Mouse (Mus musculus): ENCODE data around the gene Creb3l4. TPM values are rescaled to one million over a fixed set of nuclear protein-coding genes. Genes with fewer than 3 reads are reported as not detected.

Gene Creb3l4
- total and polyA plus RNA-seq, 3 experiments: 0.14 to 0.55 (median 0.16) TPM

- peak; percentile 87 to 92 for DNase-seq
- whole genome bisulfite sequencing: under 1% methylated on average over 42 of the region's 42 CpGs
- H3K36me3 ChIP-seq (ENCODE audit: control insufficient read depth, insufficient read depth, low read length): peaks cover 25% of the 10 kb centered on the region
- TF ChIP-seq POLR2A (IDR thresholded peaks at IDR 0.05; ENCODE audit: insufficient read depth, low read depth, low read length): peak; percentile 100
- no peak for TF ChIP-seq CTCF (IDR thresholded peaks at IDR 0.05)
- peak; percentile 91 for TF ChIP-seq EP300 (IDR thresholded peaks at IDR 0.05; ENCODE audit: insufficient read depth, low read depth, low read length)
- H3K79me2 ChIP-seq (replicated peaks; ENCODE audit: control insufficient read depth, insufficient read depth, low read length): peaks cover 2% of the 10 kb centered on the region; the same call in 1 of the 2 replicates
- H3K27ac ChIP-seq: peak within 1 kb of the TSS; percentile 96
- H3K4me1 ChIP-seq (ENCODE audit: control insufficient read depth, insufficient read depth, low read length): peaks cover 8% of the 10 kb centered on the region
- H3K9ac ChIP-seq (ENCODE audit: low read depth, low read length): peak within 1 kb of the TSS; percentile 80
- H3K4me3 ChIP-seq: peak within 1 kb of the TSS; percentile 98
- intact Hi-C loops (cut with DNase I): loop anchor here (5.0 kb wide), 1 partner anchor 54 kb away; the partner anchor contains the start of gene Dennd4b
- no peaks in the 10 kb centered on the region for H3K27me3 ChIP-seq (ENCODE audit: control insufficient read depth, insufficient read depth, low read length)
These were observed 29.9 kb downstream of the Creb3l4 start, which contains the start of the genes Rps27 and Rab13 for GRCm38 (mm10) chr3:90213377-90213866. Gene Rps27, minus strand, starts transcription at chr3:90213651. Gene Rab13, plus strand, starts transcription at chr3:90213695.

GRCm38 (mm10) chr3:90212723-90213122 is 30.6 kb downstream of the Creb3l4 start:
- TF ChIP-seq CTCF (IDR thresholded peaks at IDR 0.05) (no peak), POLR2A (IDR thresholded peaks at IDR 0.05; ENCODE audit: insufficient read depth, low read depth, low read length) (no peak), EP300 (IDR thresholded peaks at IDR 0.05; ENCODE audit: insufficient read depth, low read depth, low read length) (no peak)
- peaks cover 25% of the 10 kb centered on the region for H3K36me3 ChIP-seq (ENCODE audit: control insufficient read depth, insufficient read depth, low read length)
- no peaks in the 10 kb centered on the region for H3K27me3 ChIP-seq (ENCODE audit: control insufficient read depth, insufficient read depth, low read length)
- H3K9ac ChIP-seq (ENCODE audit: low read depth, low read length): peak overlapping the region; percentile 22
- H3K27ac ChIP-seq: peak overlapping the region; percentile 96
- peaks cover 8% of the 10 kb centered on the region for H3K4me1 ChIP-seq (ENCODE audit: control insufficient read depth, insufficient read depth, low read length)
- intact Hi-C loops (cut with DNase I): loop anchor here (5.0 kb wide), 1 partner anchor 55 kb away; the partner anchor contains the start of gene Dennd4b
- peaks cover 2% of the 10 kb centered on the region; the same call in 1 of the 2 replicates for H3K79me2 ChIP-seq (replicated peaks; ENCODE audit: control insufficient read depth, insufficient read depth, low read length)
- 7% methylated on average over 5 of the region's 5 CpGs for WGBS
- peak overlapping the region; percentile 98 for H3K4me3 ChIP-seq
- no peak for DNase-seq

- peak overlapping the region; percentile 98 for H3K4me3 ChIP-seq
- intact Hi-C loops (cut with DNase I): loop anchor here (5.0 kb wide), 1 partner anchor 56 kb away; the partner anchor contains the start of gene Dennd4b
- peaks cover 25% of the 10 kb centered on the region for H3K36me3 ChIP-seq (ENCODE audit: control insufficient read depth, insufficient read depth, low read length)
- TF ChIP-seq EP300 (IDR thresholded peaks at IDR 0.05; ENCODE audit: insufficient read depth, low read depth, low read length) (no peak), CTCF (IDR thresholded peaks at IDR 0.05) (no peak), POLR2A (IDR thresholded peaks at IDR 0.05; ENCODE audit: insufficient read depth, low read depth, low read length) (no peak)
- H3K79me2 ChIP-seq (replicated peaks; ENCODE audit: control insufficient read depth, insufficient read depth, low read length): peaks cover 2% of the 10 kb centered on the region; the same call in 1 of the 2 replicates
- peaks cover 8% of the 10 kb centered on the region for H3K4me1 ChIP-seq (ENCODE audit: control insufficient read depth, insufficient read depth, low read length)
- peak overlapping the region; percentile 34; the same call in 1 of the 2 replicates for H3K9ac ChIP-seq (ENCODE audit: low read depth, low read length)
- 39% methylated on average over 13 of the region's 13 CpGs for WGBS
- DNase-seq: no peak
- H3K27ac ChIP-seq: no peak overlapping the region
- H3K27me3 ChIP-seq (ENCODE audit: control insufficient read depth, insufficient read depth, low read length): no peaks in the 10 kb centered on the region
These were observed 31.6 kb downstream of the Creb3l4 start for GRCm38 (mm10) chr3:90211475-90212398.

- no peak for DNase-seq
- no peak overlapping the region for H3K4me3 ChIP-seq
- 88% methylated on average over 5 of the region's 5 CpGs for WGBS
- peaks cover 8% of the 10 kb centered on the region for H3K4me1 ChIP-seq (ENCODE audit: control insufficient read depth, insufficient read depth, low read length)
- H3K9ac ChIP-seq (ENCODE audit: low read depth, low read length): no peak overlapping the region
- intact Hi-C loops (cut with DNase I): loop anchor here (5.0 kb wide), 1 partner anchor 57 kb away; the partner anchor contains the start of gene Dennd4b
- no peaks in the 10 kb centered on the region for H3K27me3 ChIP-seq (ENCODE audit: control insufficient read depth, insufficient read depth, low read length)
- H3K79me2 ChIP-seq (replicated peaks; ENCODE audit: control insufficient read depth, insufficient read depth, low read length): peaks cover 2% of the 10 kb centered on the region; the same call in 1 of the 2 replicates
- TF ChIP-seq POLR2A (IDR thresholded peaks at IDR 0.05; ENCODE audit: insufficient read depth, low read depth, low read length): peak; percentile 20; the same call in 1 of the 2 replicates
- no peak for TF ChIP-seq EP300 (IDR thresholded peaks at IDR 0.05; ENCODE audit: insufficient read depth, low read depth, low read length)
- no peak overlapping the region for H3K27ac ChIP-seq
- H3K36me3 ChIP-seq (ENCODE audit: control insufficient read depth, insufficient read depth, low read length): peaks cover 25% of the 10 kb centered on the region
These were observed 33.3 kb downstream of the Creb3l4 start for GRCm38 (mm10) chr3:90209908-90210566.

- Histone ChIP-seq H3K4me1 (ENCODE audit: control insufficient read depth, insufficient read depth, low read length) (peaks cover 6% of the 10 kb centered on the region), H3K9ac (ENCODE audit: low read depth, low read length) (no peak overlapping the region), H3K27me3 (ENCODE audit: control insufficient read depth, insufficient read depth, low read length) (no peaks in the 10 kb centered on the region), H3K27ac (no peak overlapping the region), H3K79me2 (replicated peaks; ENCODE audit: control insufficient read depth, insufficient read depth, low read length) (peaks cover 2% of the 10 kb centered on the region; the same call in 1 of the 2 replicates), H3K36me3 (ENCODE audit: control insufficient read depth, insufficient read depth, low read length) (peaks cover 23% of the 10 kb centered on the region), H3K4me3 (no peak overlapping the region)
- 87% methylated on average over 2 of the region's 2 CpGs for WGBS
- intact Hi-C loops (cut with DNase I): no loop called here
- DNase-seq: no peak
- peak; percentile 25; the same call in 1 of the 2 replicates for TF ChIP-seq POLR2A (IDR thresholded peaks at IDR 0.05; ENCODE audit: insufficient read depth, low read depth, low read length)
- no peak for TF ChIP-seq CTCF (IDR thresholded peaks at IDR 0.05)
These were observed 34.6 kb downstream of the Creb3l4 start for GRCm38 (mm10) chr3:90208662-90209061.

Data from heart, adult 2 months (tissue).